Mouse (Mus musculus) CD8-positive naive resting alpha-beta T cell, adult 2 months (primary cell): ENCODE measurements around the gene Slco1c1.

ENCODE experiments used
- DNase-seq, 2 experiments: peaks; one replicate each; pipeline ENCODE4 v3.0.0; 2022; ENCODE audit warnings: low read depth in 2 of 2, low spot score in 2 of 2

Slco1c1 gene

GRCm38 (mm10) chr6:141523747-141524640, at the start of gene Slco1c1:
Gene Slco1c1, plus strand, starts transcription at chr6:141524368.
- DNase-seq: no peak

- DNase-seq: no peak
Measured at GRCm38 (mm10) chr6:141474696-141475095, 49.5 kb upstream of the Slco1c1 start.

GRCm38 (mm10) chr6:141485302-141486021, 38.7 kb upstream of the Slco1c1 start:
- DNase-seq: no peak

DNA sequence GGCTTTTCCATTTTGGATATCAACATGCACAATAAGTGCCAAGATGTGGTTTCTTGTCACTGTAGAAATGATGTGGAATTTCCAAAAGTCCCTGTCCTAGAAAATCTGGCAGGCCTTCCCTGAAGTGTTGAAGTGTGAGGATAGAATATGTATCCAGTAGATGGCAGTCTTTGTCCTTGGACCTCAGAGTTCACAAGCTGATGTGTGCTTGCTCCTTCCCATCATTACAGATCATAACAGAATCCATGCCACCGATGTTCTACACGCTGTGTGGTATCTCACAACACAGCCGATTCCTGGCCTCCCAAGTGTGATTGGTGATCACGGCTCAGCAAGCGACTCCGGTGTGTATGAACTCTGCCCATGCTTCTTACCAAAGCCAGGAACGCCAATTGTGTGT, 36.9 kb upstream of the Slco1c1 start:
- no peak for DNase-seq

- DNase-seq: no peak
Measured at GRCm38 (mm10) chr6:141488619-141489018, 35.5 kb upstream of the Slco1c1 start.

DNA sequence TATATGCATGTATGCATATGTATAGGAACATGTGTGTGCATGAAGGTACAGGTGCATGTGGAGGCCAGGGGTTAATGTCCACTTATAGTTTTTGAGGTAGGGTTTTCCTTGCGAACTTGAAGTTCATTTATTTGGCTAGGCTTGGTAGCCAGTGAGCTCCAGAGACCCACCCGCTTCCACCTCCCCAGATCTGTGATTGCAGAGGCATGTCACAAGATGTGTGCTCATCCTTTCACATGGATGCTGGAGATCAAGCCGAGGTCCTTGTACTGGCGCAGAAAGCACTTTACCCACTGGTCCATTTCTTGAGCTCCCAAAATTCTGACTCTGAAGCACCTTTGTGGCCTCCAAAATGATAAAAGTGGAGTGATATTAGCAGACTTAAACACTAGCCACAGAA, 29.3 kb upstream of the Slco1c1 start:
- no peak for DNase-seq

DNA sequence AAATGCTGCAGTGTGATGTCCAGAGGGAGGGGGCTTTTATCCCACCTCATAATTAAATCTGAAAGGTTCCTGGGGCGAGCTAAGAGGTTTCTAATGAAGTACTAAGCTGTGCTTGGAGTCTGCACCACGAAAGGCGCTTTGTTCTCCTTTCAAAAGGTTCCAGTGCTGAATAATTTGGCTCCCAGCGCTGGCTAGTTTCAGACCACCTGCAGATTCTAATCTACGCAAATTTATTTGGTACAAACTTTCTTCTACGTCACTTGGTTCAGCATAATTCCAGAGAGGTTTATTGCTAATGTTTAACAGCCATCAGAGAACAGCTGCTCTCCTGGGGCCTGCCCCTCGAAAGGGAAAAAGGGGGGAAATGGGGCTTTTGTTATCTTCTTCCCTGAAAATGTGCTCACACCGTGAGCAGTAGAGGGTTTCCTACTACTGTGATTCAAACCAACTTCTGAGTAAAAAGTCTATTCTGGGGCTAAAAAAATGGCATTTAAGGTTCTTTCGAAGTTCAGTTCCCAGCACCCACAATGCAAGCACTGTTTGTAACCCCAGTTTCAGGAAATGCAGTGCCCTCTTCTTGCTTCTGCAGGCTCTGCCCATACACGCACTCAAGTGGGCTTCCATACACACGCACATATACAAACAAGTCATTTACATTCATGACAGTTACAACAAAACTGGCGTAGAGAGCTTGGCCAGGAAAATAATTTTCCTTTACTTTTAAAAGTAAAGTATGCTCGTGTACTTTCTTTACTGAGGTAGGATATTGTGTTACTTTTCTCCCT, 28.3 kb upstream of the Slco1c1 start:
- no peak for DNase-seq

DNA sequence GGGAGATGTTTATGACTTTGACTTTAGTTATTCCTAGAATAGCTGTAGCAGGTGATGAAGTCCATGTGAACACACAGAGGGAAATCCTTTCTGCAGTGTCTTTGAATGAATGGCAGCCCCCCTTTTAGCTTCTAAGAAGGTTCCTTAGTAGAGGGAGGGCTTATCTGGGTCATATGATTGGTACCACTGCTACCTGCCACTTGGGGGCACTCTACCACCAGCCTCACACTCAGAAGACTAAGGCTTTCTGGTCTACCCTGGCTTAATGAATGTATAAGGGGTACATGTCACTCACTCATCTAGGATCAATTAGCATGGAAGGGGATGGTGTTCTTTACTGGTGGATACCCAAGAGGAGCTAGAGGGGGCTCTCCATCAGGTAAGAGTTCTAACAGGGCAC, 24.7 kb upstream of the Slco1c1 start:
- no peak for DNase-seq

GRCm38 (mm10) chr6:141501171-141501570, 23.0 kb upstream of the Slco1c1 start:
- DNase-seq: no peak

DNA sequence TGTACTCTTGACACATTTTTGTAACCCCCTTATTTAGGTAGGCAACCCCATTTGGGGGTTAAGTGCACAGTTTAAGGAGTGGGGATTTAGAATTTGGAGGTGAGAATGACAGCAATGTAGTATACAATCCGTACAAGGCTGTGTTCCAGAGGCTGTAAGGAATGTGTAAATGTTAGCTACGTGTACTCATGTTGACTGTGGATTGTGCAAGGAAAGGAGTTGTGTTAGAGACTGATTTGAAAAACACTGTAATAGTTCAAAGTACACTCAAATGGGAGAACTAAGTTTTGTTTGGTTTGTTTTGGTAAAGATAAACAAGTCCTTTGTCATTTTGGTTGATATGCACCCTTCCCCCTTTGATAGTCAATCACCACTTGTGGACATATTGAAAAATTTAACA, 1.6 kb upstream of the Slco1c1 start:
- no peak for DNase-seq

DNA sequence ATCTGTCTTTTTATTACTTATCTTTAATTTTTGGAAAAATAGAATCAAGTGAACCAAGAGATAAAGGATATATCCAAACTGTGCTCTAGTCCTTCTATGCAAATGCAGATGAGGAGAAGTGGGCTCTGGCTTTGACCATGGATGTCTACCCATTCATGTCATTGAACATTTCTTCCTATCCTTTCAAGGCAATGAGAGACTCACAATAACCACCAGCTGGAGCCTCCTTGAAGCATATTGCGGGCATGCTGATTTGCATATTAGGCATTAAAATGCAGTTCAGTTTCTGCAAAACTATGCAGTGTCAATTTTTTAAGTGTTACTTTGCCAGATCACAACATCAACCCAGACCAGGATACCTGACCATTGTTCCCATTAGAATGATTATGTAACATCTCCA, 1.6 kb downstream of the Slco1c1 start:
- DNase-seq: no peak

DNA sequence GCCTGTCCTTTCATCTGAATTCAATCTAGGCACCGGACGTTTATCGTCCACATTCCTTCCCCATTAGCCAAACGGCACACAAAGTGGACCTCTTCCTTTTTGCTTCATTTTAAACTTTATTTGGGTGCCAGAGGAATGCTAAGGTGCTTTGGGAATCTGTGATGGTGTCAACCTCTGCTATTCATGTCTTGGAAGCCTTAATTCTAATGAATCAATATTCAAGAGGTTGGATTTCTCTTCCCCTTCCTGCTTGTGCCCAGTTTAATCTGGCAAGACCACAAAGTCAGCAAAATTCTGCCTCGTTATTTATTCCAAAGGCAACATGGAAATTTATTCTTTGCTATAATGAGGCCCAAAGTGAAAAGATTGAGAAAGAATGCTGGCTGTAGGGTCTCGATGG, 6.7 kb downstream of the Slco1c1 start:
- no peak for DNase-seq

DNA sequence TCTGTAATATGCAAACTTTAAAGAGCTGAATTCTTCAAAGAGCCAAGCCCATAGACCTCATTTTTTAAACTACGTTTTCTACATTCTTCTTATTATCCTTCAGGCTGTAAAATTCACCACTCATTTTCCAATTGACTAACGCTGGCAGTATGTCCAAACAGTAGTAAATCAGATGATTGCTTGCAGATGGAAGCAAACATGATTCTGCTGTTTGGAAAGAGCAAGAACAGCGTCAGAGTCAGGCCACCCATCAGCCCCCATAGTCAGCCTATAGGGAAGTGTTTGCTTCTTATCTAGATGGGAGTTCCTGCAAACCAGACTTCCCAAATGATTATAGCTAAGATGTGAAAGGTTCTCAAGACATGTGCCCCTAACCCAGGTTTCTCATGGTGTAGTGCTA, 13.1 kb downstream of the Slco1c1 start:
- no peak for DNase-seq

DNA sequence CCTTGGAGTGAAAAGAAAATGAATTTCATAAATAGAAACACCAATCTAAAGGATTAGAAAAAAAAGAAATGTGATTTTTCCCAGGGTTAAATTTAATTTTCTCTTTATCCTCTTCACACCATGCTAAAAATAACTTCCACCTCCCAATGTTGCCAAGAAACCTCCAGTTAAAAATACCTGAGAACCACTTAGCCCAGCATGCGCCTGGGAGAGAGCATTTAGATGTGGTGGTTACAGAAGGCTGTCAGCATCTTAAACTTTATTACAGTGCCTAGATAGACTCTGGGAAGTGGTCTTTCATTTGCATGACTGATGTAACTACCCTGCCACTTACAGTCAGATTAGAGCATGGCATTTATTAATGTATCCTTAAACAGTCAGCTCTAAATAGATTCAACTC, 17.0 kb downstream of the Slco1c1 start:
- no peak for DNase-seq

DNA sequence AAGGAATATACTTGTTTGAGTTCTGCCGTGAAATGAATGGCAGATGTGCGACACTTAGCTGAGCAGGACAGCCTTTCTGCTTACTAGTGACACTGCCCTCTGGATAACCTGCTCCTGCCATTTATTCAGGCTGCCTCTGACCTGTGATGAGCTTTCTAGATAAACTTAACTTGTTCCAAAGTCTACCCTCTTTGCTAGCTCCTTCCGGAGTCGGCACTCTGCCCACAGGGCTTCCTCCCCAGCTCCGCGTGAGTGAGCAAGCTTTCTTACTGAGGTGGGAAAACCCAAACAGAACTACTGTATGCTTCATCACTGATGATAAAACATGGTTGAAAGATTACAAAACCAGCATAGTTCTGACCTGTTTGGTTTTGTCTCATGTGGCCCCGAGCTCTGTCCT, 19.2 kb downstream of the Slco1c1 start:
- DNase-seq: no peak

DNA sequence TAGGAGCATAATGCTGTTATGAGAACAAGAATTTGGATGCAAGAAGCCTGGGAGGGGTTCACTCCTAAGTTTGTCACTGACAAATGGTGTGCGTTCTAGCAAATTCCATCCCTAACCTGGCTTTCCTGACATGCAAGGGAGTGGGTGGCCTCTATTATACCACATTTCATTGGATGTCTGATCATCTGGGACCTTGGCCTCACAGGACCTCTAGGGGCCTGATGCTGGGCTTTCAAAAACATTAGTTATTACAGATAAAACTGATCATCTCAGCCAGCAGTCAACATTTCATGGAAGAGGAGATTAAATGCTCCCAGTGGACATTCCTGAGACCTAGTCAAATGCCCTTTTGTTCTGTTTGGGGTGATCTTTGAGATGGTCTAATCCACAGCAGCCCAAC, 34.0 kb downstream of the Slco1c1 start:
- no peak for DNase-seq

- no peak for DNase-seq
Measured at GRCm38 (mm10) chr6:141567366-141567765, 43.2 kb downstream of the Slco1c1 start.

- DNase-seq: no peak
Measured at GRCm38 (mm10) chr6:141567852-141568558, 43.8 kb downstream of the Slco1c1 start.

DNA sequence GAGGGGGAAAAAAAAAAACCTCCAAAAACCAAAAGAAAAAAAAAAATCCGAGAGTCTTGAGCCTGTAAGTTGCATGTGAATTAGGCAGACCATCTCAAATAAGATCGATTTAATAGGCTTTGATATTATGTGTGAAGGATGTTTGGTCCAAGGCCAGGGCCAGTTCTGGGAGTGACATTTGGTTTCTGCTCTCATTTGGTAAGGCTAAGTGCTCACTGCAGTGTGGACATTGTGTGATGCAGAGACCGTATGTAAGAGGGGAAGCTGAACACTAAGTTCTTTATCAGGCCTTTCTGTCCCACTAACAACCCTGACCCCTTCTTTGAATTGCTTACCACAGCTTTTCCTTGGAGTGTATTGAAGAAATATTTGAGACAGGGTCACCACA, 44.4 kb downstream of the Slco1c1 start:
- DNase-seq: no peak

DNA sequence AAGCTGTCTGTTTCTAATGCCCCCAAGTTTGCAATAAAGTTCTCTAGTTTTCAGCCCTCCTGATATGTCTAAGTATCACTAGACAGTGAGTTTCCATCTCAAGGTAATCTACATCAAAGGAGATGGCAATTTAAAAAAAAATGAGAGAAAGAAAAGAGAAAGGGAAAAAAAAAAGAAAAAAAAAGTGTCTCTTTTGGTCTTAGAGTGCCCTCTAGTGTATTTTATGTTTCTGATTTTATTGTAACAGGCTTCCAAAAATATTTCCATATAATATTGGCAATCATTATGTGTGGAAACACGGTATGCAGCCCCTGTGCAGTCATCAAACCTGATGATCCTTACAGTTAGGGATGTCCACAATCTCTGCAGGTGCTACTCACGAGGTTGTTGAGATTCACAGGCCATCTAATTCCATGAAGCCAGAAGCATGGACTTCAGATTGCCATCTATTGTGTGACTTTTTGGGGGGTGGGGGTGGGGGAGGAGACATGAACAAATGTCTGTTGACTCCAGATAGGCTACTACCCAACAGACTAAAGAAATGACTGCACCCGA, 52.6 kb downstream of the Slco1c1 start:
- no peak for DNase-seq
